Mouse (Mus musculus): ENCODE results near the gene Map3k7.
"Not testable (repeated sequence)": the region's sequence is repeated elsewhere in the genome, so short reads cannot be mapped to it uniquely, and the experiment has no call there.

The Map3k7 gene

GRCm38 (mm10) chr4:31981863-31982262 lies 18.0 kb downstream of the Map3k7 start:
- no peak for DNase-seq (ENCODE audit: extremely low read depth, low read depth)

- no peak for DNase-seq (ENCODE audit: extremely low read depth, low read depth)
Measured at GRCm38 (mm10) chr4:31993386-31993785, 29.5 kb downstream of the Map3k7 start.

- no peak for DNase-seq (ENCODE audit: extremely low read depth, low read depth)
Measured at GRCm38 (mm10) chr4:31993865-31994264, 30.0 kb downstream of the Map3k7 start.

GRCm38 (mm10) chr4:32001498-32001897 lies 37.6 kb downstream of the Map3k7 start:
- no peak for DNase-seq (ENCODE audit: extremely low read depth, low read depth)

GRCm38 (mm10) chr4:32004773-32005591 lies 41.1 kb downstream of the Map3k7 start:
- DNase-seq (ENCODE audit: extremely low read depth, low read depth), result no peak

- DNase-seq (ENCODE audit: extremely low read depth, low read depth), result no peak
Measured at GRCm38 (mm10) chr4:32007174-32007573, 43.3 kb downstream of the Map3k7 start.

- DNase-seq (ENCODE audit: extremely low read depth, low read depth), result no peak
Measured at GRCm38 (mm10) chr4:32008095-32008494, 44.2 kb downstream of the Map3k7 start.

GRCm38 (mm10) chr4:32010808-32011207 lies 46.9 kb downstream of the Map3k7 start:
- DNase-seq (ENCODE audit: extremely low read depth, low read depth), result no peak

- no peak for DNase-seq (ENCODE audit: extremely low read depth, low read depth)
Measured at GRCm38 (mm10) chr4:32011218-32011973, 47.5 kb downstream of the Map3k7 start.

GRCm38 (mm10) chr4:32021131-32021530 lies 57.2 kb downstream of the Map3k7 start:
- DNase-seq (ENCODE audit: extremely low read depth, low read depth), result no peak

GRCm38 (mm10) chr4:32022321-32022720 lies 58.4 kb downstream of the Map3k7 start:
- DNase-seq (ENCODE audit: extremely low read depth, low read depth), result no peak

GRCm38 (mm10) chr4:32024170-32024569 lies 60.3 kb downstream of the Map3k7 start:
- not testable (repeated sequence) for DNase-seq (ENCODE audit: extremely low read depth, low read depth)

- no peak for DNase-seq (ENCODE audit: extremely low read depth, low read depth)
Measured at GRCm38 (mm10) chr4:32025105-32025504, 61.2 kb downstream of the Map3k7 start.

GRCm38 (mm10) chr4:32027094-32027493 lies 63.2 kb downstream of the Map3k7 start:
- no peak for DNase-seq (ENCODE audit: extremely low read depth, low read depth)

GRCm38 (mm10) chr4:32037267-32037666 lies 73.4 kb downstream of the Map3k7 start:
- DNase-seq (ENCODE audit: extremely low read depth, low read depth), result no peak

- no peak for DNase-seq (ENCODE audit: extremely low read depth, low read depth)
Measured at GRCm38 (mm10) chr4:32041741-32042452, 78.0 kb downstream of the Map3k7 start.

GRCm38 (mm10) chr4:32045234-32045633 lies 81.3 kb downstream of the Map3k7 start:
- DNase-seq (ENCODE audit: extremely low read depth, low read depth), result no peak

GRCm38 (mm10) chr4:32049824-32050223 lies 85.9 kb downstream of the Map3k7 start:
- DNase-seq (ENCODE audit: extremely low read depth, low read depth), result no peak

GRCm38 (mm10) chr4:32053171-32053570 lies 89.3 kb downstream of the Map3k7 start:
- no peak for DNase-seq (ENCODE audit: extremely low read depth, low read depth)

GRCm38 (mm10) chr4:32055151-32056052 lies 91.5 kb downstream of the Map3k7 start:
- DNase-seq (ENCODE audit: extremely low read depth, low read depth), result peak; percentile 57

- DNase-seq (ENCODE audit: extremely low read depth, low read depth), result no peak
Measured at GRCm38 (mm10) chr4:32056441-32056840, 92.5 kb downstream of the Map3k7 start.

Measured in MEL-GATA-1-ER (cell line).